Mouse (Mus musculus) right cerebral cortex, adult 18-20 months (tissue): ENCODE measurements around the gene Slco4a1.

Experiments used
- DNase-seq: peaks from one replicate; pipeline ENCODE4 v3.0.0; 2022; ENCODE audit warnings: mixed read lengths

The Slco4a1 gene

DNA sequence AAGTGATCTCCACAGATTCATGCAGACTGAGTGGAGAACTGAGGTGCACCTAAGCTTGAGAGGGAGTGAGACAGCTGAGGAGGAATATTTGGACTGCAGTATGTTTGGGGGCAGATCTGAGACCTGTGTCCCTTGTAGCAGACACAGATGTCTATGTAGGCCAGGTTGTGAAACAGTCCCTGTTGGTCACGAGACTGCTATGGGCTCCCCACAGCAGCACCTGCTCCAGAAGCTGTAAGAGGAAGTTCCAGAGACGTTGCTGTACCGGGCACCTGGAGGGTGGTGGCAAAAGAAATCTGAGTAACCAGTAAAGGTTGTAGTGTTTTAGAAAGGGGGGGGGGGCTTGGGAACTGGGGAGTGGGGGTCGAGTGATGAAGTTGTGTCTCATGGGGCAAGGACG lies 7.0 kb upstream of the Slco4a1 start:
- no peak for DNase-seq

- DNase-seq: no peak
Observed at GRCm38 (mm10) chr2:180450529-180450928, 5.5 kb upstream of the Slco4a1 start.

DNA sequence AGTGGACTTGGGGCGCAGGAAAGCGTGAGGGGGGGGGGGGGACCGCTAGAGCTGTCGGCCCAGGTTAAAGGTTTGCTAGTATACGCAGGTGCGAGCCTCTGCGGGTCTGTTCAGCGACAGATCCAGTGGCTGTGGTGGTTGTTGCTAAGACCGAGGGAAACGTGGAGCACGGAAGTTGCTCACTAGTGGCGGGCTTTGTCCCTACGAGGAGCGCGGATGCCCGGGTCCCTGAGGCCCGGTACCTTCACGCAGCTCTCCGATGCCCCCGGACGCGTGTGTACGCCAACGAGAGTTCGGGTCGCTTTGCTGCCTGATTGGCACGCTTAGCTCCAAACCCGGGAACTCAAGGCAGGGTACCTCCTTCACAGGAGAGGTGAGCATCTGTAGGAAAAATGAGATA lies 660 bp downstream of the Slco4a1 start:
- no peak for DNase-seq

GRCm38 (mm10) chr2:180457680-180458079 lies 1.6 kb downstream of the Slco4a1 start:
- DNase-seq: no peak

DNA sequence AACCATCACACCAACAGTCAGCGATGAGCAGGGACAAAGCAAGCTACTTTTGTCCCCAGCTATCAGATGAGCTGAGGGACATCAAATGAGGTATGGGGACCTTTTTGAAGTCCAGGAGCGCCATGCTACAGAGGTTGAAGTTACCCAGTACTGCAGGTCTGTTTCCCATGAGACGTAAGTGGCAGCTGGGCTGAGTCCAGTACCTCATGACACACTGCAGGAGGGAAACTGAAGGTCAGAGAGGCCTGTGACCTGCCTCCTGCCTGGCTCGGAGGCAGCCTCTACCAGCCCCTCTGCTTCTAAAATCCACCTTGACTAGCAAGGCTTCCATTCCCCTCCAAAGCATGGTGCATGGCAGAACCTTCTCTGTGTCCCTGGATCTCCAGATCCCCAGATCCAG lies 3.4 kb downstream of the Slco4a1 start:
- DNase-seq: no peak

GRCm38 (mm10) chr2:180460801-180461200 lies 4.8 kb downstream of the Slco4a1 start:
- DNase-seq: no peak

DNA sequence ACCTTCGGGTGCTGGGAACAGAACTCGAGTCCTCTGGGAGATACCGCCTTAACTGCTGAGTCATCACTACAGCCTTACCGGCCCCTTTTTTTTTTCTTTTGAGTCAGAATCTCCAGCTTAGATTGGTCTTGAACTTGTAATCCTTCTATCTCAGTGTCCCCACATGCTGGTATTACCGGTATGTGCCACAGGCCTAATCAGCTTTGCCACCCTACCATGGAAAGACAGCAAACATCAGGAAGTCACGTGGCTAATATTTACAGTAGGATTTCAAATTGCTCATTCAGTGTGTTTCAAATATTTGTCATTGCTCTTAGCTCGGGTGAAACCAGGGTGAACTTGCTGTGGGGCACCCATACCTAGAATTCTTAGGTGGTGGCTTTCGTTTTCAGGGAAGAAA lies 6.5 kb downstream of the Slco4a1 start:
- DNase-seq: no peak

- DNase-seq: no peak
Observed at GRCm38 (mm10) chr2:180466505-180466904, 10.5 kb downstream of the Slco4a1 start.

GRCm38 (mm10) chr2:180468871-180469270 lies 12.8 kb downstream of the Slco4a1 start:
- no peak for DNase-seq

DNA sequence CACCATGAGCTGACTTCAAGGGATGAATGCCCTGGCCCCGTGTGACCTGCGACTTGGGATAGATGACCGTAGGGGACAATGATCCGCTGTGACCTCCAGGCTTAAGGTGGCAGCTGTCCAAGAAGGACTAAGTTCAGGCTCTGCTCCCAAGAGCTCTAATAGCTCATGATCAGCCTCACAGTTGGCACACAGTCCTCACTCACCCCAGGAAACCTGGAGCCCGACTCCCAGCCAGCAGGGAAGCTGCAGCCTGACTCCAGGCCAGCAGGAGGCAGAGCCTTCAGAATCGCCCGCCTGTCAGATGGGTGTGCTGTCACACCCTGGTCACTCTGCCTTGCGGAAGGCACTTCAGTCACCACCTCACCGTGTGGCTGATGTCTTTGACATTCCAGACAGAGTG lies 13.7 kb downstream of the Slco4a1 start:
- no peak for DNase-seq

DNA sequence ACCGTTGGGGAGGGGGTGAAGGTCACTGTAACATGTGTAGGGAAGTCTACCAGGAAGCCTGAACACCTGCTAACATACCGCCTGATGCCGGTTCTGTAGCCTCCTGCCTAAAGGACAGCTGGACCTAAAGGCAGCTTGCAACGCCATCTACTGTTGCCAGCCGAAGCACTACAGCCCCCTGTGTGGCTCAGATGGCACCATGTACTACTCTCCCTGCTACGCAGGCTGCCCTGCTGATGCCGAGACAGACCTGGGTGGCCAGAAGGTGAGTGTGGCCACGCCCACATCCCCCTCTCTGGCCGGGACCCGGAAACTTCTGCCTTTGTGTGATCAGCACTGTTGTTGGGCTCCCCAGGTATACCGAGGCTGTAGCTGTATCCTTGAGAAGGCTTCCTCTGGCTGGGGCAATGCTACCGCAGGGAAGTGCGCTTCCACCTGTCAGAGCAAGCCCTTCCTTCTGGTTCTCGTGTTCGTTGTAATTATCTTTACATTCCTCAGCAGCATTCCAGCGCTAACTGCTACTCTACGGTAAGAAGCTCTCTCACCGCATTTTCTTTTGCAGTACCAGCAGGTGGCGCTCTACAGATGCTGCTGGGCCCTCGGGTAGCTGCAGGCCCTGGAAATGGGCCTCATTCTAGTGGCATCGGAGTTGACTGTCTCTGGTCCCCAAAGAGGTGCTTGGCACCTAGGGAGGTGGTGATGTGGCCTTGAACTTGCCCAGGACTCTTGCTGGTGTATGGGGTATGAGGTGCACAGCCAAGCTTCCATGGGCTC lies 16.4 kb downstream of the Slco4a1 start:
- DNase-seq: no peak

DNA sequence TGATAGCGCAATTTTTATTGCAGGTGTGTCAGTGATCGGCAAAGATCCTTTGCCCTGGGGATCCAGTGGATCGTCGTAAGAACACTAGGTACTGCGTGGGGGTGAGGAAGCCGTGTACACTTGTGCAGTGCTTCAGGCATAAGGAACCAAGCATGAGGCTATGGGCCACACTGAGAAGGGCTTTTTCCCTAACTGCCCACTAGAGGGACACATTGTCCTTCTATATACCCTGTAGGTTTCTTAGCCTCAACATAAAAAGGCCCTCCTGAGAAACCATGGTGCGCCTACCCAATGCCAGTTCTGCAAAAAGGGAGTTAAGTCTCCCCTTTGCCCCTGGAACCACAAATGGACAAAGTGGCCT lies 17.0 kb downstream of the Slco4a1 start:
- DNase-seq: peak; percentile 77

DNA sequence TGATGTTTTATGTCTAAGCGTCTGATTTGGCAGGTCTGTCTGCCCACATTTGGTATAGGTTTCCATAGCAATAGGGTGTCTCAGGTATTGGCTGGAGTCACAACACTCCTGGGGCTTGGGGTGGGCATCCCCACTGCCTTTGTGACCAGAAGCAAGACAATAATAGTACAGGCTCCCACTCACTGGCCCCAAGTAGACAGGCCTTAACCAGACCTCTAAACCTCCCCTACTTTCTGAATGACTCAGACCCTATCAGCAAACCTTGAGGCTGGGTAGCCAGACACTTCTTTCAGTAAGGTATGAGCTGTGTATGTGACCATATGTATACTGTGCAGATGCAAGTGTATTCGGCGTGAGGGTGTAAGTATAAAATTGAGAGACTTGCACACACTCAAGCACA lies 18.8 kb downstream of the Slco4a1 start:
- no peak for DNase-seq

- no peak for DNase-seq
Observed at GRCm38 (mm10) chr2:180482274-180482673, 26.2 kb downstream of the Slco4a1 start.

- no peak for DNase-seq
Observed at GRCm38 (mm10) chr2:180484882-180485281, 28.8 kb downstream of the Slco4a1 start.

DNA sequence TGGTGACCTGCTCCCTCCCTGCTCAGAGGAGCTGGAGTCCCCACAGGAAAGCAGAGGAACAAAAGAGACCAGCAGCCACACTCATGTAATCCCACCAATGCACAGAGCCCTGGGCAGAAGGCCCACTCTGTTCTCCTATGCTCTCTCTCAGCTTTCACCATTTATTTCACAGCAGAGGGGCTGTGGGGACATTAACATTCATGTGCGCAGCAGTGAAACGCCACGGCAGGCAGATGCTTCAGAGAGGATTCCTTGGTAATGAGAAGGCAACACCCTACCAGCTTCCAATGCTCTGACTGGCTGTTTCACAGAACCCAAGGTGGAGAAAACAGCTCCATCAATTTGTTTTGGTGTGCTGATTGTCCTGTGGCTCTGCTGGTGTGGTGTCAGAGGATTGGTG lies 29.3 kb downstream of the Slco4a1 start:
- no peak for DNase-seq

DNA sequence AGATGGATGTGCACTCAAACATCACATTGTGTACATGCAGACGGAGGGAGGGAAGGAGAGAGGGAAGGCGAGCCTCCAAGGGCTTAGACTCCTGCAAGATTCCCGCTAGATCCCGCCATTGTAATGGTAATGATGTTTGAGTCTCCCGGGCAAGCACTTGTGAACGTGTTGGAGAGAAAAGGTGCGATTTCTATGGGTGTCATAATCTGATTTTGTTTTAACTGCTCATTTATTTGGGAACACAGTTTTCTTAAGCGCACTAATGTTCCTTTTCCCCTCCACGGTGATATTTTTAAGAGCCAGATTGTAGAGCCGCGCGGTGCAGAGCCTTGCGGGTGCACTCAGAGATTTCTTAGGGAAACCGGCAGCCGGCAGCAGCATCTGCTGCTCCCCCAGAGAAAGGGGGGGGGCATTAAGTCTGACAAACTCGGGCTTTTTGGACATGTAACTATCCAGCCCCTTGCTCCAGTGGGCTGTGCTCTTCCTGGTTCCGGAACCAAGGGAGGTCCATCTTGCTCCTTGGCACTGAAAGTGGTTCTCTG lies 32.2 kb downstream of the Slco4a1 start:
- DNase-seq: no peak

DNA sequence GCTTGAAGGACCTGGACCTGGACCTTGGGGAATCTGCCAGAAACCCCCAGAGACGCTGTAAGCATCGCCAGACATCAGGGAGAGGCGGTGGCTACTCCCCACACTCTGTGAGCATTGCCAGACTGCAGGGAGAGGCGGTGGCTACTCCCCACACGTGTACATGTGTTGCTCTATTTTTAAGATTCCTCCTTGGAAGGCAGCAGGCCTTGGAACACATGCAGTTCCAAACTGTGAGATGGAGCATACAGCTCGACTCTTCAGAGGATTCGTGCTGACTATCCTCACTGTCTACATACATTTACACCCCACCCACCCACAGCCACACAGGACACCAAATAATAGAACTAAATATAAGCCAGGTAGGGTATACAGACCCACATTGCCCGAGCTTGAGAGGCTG lies 39.9 kb downstream of the Slco4a1 start:
- peak; percentile 66 for DNase-seq

DNA sequence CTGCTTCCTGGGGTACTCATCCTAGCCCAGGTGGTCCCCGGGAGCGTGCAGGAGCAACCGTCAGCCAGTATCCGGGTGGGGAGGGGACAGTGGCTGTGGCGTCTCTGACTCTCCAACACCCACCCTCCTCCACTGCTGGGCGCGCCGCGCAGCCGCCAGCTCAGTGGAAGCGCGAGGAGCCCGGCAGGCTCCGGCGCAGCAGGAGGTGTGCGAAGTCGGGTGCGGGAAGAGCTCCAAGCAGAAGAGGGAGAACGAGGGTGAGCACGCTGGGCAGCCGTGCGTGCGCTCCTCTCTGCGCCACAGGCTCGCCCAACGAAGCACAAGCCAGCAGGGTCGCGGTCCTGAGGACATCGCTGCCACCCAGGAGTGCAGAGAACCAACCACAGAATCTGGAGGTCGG lies 43.7 kb downstream of the Slco4a1 start, which contains the start of gene Ntsr1:
Gene Ntsr1 (plus strand): TSS at position 236 of the 400 bp plus-strand sequence.
- DNase-seq: peak; percentile 77

DNA sequence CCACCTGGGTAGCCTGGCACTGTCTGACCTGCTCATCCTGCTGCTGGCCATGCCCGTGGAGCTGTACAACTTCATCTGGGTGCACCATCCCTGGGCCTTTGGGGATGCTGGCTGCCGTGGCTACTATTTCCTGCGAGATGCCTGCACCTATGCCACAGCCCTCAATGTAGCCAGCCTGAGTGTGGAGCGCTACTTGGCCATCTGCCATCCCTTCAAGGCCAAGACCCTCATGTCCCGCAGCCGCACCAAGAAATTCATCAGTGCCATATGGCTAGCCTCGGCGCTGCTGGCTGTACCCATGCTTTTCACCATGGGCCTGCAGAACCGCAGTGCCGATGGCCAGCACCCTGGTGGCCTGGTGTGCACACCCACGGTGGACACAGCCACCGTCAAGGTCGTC lies 44.7 kb downstream of the Slco4a1 start:
- DNase-seq: no peak

DNA sequence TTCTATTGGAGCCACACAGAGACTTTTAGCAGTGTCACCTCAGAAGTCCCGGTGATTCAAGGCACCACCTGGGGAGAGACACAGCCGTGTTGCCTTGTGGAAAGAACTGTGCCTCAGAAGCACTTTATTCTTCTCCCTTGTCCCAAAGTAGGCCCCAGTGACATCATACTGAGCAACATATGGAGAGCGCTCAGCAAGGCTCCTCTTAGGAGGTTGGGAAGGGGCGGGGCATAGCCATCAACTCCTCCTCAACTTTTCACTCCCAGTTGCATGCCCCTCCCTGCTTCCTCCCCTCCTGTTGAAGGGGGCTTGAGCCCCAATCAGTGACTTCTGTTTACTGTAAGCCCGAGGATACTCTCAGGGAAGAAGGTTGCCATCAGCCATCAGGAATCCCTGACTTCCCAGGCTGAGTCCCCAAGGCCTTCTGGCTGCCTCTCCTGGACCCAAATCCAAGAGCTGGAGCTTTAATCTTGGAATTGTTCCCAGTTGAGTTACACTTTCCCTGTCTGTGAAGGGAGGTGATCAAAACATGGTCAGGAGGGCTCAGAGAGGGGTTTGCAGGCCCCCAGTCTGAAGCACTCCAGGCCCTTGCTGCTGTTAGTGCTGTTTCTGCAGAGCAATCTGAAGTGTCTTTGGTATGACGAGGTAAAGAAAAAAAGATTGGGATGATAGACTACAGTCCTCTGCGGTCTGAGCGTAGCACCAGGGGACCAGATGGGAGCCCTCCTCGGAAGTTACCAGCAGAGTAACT lies 45.3 kb downstream of the Slco4a1 start:
- DNase-seq: peak; percentile 17

GRCm38 (mm10) chr2:180506281-180506680 lies 50.2 kb downstream of the Slco4a1 start:
- no peak for DNase-seq

DNA sequence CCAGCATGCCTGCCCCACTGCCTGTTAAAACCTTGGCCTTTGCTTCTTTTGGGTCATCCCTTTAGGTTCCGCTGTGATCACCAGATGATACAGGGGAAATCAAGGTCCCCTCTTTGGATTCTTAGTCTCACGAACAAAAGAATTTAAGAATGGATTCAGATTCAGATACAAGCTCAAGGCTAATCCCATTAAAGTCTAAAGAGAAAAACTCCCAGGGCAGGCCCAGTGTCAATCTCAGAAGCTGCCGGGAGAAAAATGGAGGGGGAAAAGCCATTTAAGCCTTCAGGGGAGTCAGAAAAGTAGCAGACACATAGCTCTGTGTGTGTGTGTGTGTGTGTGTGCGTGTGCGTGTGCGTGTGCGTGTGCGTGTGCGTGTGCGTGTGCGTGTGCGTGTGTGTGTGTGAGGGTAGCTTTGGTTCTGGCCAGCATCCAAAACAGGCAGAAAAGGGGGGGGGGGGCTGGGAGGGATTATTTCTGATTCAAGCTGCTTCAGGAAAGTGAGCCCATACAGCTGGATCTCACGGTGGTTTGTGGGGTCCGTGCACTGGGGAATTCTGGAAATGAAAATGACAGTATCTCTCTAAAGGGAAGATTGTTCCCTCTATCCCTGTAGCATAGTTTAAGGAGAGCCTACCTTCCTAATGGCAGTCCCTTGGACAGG lies 52.5 kb downstream of the Slco4a1 start:
- DNase-seq: no peak

GRCm38 (mm10) chr2:180510867-180511266 lies 54.8 kb downstream of the Slco4a1 start:
- no peak for DNase-seq
